Mouse (Mus musculus) frontal cortex, postnatal 25 days (tissue): ENCODE results near the gene Psmb11.
A peak's percentile ranks its signal among the peaks of the same experiment; 100 is the strongest.
"Not testable (repeated sequence)": the region's sequence is repeated elsewhere in the genome, so short reads cannot be mapped to it uniquely, and the experiment has no call there.

Experiments
- DNase-seq, 2 experiments: peaks; one replicate each; pipeline ENCODE4 v3.0.0; 2022; ENCODE audit warnings: low spot score in 2 of 2

Psmb11 gene

DNA sequence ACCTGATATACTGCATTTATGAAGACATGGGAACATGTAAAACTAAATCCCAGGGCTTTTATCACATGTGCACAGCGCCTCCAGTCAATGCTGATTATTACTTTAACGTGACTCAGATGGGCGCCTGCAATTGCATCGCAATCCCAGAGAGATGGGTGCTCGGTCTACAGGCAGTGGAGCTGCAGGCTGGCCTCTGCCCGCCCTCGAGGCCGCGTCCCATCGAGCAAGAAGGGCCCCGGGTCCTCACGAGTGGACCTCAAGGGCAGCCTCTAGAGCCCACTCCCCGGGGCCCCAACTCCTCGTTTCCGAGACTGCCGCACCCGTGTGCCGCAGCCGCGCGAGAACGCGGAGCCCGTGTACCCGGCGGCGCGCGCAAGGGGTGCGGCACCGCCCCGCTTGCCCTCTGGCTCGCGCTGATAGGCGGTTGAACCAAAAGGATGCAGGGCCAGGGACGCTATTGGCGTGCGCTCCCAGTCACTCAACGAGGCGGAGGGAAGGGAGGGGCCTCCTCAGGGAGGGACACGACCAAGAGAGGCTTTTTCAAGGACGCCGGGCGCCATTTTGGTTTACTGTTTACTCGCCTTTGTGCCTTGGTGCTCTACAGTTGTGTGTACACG, 18.1 kb upstream of the Psmb11 start:
- peak; percentile 84 to 92 for DNase-seq

DNA sequence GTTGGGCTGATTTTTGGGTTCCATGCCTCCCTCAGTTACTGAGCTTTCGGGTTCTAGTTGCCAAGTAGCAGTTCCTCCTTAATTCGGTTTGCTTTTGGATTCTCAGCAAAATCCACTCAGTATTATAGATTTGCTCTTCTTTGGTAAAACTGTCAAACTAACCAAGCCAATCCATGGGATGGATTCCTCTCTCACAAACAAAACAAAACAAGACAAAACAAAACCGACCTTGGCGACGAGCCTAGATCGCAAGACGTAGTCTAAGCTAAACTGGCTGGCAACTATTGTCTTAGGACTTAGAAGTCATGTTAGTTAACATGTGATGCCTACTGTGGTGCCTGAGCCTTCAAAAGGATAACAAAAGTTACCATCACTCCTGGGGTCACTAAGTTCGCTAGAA, 17.5 kb upstream of the Psmb11 start:
- no peak for DNase-seq

DNA sequence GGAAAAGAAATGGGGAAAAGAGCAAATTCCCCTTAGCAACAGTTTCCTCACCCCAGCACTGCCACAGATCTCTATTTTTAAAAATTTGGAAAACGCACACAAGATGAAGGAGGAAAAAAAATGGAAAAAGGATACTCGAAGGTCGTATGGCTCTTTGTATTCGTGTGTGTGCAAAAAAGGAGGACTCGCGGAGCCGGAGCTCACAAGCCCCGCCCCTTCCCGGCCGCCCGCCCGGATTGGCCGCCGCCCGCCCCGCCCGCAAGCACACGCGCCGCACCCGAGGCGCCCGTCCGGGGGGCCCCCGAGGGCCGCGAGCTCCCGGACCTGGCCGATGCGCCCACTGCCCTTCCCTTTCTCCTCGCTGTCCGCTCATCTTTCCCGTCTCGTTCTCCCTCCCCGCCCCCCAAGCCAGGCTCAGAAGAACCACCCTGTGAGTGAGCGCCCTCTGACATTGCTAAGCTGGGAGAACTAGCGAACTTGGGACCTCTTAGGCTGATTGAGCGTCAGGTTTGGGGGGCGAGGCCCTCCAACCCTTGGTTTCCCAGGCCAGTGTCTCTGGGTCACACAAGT, 15.4 kb upstream of the Psmb11 start, which contains the start of gene 4931414P19Rik:
TSS of gene 4931414P19Rik (minus strand) at position 242 of the 570 bp plus-strand sequence.
- DNase-seq, result peak in 1 of 2 experiments; percentile 56

DNA sequence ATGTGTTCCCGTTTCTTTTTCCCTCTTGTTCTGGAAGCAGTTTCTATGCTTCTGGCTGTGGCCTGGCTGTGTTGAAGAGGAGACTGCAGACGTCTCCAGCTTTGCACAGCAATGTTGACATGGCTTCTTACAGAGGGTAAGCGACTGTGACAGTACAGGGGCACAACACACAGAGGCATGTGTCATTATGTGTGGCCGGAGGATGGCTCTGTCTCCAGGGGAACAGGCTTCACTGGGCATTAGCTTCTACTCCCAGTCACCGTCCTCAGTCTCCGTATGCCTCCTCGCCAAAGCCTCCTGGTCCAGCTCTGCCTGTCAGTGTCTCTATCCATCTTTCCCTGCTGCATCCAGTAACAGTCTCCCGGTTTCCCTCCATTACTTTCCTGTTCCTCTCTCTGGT, 14.0 kb upstream of the Psmb11 start:
- DNase-seq, result no peak

DNA sequence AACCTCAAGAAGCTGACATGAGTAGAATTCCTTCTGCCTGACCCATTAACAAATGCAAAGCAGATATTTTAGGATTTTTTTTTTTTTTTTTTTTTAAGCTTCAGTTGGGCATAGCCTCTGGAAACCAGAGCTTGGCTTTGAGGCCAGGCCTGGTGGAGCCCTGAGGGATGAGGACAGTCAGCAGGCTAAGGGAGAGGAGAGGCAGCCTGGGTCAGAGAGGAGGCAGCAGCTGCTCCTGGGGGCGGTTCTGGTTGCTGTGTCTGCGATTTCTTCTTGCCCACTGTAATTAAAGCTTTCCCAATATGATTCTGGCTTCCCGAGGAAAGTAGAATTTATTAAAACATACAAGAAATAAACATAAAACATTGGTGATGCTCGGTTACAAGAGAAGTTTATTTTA, 12.0 kb upstream of the Psmb11 start:
- no peak for DNase-seq

DNA sequence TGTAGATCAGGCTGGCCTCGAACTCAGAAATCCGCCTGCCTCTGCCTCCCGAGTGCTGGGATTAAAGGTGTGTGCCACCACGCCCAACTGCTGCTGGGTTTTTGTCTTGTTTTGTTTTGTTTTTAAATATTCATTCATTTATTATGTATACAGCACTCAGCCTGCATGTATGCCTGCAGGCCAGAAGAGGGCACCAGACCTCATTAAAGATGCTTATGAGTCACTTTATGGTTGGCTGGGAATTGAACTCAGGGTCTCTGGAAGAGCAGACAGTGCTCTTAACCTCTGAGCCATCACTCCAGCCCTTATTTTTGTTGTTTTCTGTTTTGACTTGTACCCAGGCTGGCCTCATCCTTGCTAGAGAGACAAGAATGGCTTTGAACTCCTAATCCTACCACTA, 11.3 kb upstream of the Psmb11 start:
- DNase-seq, result no peak

DNA sequence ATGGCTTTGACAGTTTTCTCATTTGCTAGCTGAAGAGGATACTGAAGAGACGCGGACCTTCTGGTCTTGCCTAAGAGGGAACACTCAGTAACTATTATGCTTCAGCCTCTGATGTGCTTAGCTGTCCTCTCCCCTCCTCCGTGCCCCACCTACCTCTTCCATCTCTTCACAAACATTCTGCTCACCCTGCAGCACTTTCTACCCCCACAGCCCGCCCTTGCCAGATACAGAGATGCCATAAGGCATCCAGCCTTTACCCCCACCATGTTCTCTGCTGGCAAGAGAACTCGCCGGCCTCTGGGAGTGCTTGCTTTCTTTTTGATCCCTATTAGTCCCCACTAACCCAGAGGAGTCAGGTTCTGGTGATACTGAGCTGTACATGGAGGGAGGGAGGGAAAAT, 10.6 kb upstream of the Psmb11 start:
- DNase-seq, result no peak

DNA sequence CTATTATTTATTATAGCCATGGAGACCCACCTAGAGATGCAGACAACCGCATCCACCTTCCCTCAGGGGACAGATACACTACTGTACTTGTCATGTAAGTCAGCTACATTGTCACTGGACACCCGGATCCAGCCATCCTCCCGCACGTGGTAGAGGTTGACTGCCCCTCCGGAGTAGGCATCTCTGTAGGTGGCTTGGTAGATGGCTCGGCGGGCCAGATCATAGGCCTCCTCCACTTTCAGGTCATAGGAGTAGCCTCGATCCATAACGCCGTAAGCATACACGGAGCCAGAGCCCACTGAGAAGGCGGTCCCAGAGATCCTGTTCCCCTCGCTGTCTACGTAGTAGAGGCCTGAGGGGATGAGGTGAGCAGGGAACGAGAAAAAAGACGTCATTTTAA, 7.1 kb upstream of the Psmb11 start:
- DNase-seq, result not testable (repeated sequence)

DNA sequence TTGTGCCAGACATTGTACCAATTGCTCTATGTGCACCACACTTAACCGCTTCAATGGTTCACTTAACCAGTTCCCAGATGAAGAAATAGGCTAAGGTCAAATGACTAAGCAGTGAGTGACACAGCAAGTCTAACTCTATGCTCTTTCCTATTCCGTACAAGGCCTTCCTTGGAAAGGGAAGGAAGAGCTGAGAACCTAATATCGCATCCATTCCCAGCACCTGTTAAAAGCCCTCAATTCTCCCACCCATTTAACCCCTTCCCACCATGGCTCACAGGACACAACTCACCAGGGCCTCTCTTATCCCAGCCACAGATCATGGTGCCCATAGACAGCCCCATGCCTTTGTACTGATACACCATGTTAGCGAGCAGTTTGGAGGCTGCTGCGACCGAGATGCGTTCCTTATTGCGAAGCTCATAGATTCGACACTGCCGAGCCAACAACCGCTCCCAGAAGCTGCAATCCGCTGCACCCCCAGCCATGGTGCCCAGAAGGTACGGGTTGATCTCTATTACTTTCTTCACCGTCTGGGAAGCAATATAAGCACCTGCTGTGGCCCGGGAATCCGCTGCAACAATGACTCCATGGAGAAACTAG, 4.9 kb upstream of the Psmb11 start:
- DNase-seq, result no peak

DNA sequence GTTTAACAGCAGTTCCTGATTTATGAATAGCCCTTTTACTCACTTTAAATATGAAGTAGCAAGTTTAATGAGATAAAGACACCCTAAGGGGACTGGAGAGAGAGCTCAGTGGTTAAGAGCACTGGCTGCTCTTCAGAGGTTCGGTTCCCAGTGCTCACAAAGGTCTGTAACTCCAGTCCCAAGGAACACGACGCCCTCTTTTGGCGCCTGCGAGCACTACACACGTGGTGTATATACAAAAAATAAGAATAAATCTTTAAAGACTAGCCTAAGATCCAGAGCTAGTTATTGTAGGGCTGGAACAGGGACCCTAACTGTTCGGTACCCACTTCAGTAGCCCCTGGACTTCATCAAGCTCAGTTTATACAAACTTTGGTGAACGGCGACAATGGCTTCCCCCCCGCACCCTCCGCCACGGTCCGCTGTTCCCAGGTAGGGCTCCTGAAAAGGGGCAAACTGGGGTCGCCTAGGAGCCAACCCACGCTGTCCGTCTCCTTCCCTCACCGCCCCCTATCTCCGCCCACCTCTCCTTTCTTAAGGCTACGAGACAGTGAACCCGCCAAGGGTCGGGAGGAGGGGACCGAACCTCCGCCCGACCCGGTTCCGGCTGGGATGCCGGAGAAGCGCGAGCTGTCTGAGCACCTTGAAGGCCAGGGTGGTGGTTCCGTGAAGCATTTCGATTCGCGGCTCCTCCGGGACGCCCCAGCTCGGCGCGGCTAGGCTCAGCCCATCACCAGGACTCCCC, 3.9 kb upstream of the Psmb11 start:
- no peak for DNase-seq

DNA sequence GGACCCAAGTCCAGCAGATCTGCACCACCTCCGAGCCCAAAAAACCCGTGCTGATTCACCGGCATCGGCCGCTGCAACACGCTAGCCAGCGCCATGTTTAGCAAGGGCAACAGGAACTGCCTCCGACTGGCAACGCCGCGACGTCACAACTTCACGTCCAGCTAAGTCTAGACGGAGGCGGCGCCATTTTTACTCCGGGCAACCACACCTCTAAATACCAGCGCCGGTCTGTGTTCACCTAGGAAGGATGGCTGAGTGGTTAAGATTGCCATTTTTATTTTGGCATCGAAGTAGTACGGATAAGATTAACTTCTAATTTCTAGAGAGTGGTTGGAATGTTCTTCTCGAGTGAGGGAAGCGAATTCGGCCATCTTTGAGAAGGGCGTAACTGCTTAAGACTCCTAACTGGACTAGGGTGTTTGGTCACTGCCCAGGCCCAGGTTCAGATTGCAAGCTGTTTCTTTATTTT, 3.3 kb upstream of the Psmb11 start, which contains the start of gene Psmb5:
TSS of gene Psmb5 (minus strand) at position 126 of the 469 bp plus-strand sequence.
- peak; percentile 82 to 87 for DNase-seq

DNA sequence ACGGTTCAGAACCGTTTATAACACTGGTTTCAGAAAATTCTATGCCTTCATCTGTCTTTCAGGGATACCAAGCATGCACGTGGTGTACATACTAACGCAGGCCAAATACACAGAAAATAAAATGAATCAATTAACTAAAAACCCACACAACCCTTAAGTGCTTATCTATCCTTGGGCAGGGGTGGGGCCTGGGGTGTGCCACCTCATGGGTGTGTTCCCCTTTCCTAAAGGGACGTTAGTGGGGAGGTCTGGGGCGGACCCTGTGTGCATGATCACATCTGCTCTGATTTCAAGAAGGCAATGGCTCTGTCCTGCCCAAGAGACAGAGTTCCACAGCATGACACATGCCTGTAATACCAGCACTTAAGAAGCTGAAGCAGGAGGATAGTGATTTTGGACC, 2.1 kb downstream of the Psmb11 start:
- no peak for DNase-seq

DNA sequence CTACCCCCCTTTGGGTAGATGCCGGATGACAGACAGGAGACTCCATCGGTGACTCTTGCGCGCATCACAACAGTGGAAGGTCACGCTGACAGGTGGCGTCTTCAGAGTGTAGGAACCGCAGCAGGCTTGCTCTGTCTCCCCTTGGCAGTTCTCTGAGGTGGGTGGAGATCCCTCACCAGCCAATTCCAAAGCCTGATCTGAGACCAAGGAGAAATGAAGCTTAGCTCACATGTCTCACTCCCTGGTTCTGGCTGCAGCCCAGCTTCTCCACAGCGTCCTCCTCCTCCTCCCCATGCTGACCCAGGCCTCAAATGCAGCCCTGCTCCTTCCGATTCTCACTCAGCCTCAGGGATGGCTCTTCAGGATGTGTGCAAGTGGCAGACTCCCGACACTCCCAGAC, 3.7 kb downstream of the Psmb11 start:
- no peak for DNase-seq

DNA sequence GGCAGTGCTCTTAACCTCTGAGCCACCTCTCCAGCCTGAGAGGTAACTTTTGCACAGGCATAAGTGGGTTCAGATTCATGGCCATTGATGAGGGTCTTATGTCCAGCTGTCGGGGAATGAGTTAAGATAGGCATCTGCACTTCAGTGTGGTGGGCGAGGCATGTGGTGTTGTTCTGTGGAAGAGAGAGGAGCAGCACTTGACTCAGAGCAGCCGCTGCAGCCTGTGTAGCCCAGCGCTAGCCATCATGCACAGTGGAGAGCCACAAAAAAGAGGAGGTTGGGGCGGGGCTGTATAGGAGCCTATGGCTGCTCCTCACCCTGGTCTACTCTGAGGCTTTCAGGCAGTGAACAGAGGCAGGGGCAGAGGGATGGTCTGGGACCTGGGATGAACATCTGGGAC, 6.9 kb downstream of the Psmb11 start:
- no peak for DNase-seq

DNA sequence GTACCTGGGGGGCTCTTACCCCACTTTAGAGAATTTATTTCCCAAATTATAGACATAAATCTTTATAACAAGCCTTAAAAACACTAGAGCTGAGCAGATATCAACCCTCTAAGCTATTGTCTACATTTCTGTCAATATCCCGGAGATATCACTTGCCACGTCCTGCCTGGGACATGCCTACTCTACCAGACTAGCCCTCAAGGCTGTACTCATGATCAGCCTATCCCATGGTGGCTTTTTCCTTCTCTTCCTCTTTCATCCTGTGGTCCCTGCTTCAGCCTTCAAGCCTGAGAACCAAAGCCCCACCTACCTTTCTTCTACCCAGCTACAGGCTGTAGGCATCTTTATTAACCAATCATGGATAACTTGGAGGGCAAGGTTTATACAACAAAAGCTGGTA, 8.6 kb downstream of the Psmb11 start:
- DNase-seq, result no peak

DNA sequence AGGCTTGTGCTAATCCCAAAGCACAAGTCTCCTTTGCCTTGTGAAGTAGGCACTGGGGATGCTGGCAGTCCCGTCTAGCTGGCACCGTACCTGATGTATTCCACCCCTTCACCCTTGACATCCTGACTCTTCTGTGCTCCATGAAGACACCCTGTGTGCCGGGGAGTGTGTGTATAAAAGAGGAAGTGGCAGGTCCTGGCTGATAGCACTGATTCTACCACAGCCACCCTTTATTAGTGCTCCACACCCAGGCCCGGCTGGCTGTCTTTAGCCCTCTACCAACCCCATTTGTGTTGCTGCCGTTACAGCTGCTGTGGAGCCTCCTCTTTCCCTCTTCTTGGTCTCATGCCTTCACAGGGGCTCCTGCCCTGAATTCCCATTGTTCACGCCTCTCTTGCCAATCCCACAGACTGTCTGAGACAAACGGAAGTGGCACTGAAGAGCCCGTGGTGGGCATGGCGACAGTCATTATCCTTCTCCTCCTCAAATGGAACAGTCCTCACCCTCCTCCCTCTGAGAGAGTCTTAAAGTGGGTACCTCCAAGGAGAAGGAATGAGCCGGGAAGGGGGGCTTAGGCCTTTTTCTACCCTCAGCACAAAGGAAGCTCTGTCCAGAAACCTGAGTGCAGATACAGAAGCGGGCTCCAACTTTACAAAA, 9.5 kb downstream of the Psmb11 start:
- DNase-seq, result no peak

DNA sequence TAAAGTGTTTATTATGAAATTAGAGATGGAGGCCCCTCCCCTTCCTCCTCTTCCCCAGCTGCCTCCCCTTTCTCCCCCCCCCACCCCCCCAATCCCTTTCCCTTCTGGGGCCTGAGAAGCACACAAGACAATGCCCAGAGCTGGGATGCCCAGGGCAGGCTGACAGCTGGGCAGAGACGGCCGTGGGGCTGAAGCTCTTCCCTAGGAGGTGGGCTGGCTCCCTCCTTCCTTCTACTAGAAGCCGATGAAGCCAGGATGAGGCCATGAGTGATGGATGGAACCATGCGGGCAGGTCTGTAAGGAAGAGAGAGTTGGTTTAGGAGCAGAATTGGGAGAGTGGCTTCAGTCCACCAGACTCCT, 10.0 kb downstream of the Psmb11 start:
- no peak for DNase-seq

DNA sequence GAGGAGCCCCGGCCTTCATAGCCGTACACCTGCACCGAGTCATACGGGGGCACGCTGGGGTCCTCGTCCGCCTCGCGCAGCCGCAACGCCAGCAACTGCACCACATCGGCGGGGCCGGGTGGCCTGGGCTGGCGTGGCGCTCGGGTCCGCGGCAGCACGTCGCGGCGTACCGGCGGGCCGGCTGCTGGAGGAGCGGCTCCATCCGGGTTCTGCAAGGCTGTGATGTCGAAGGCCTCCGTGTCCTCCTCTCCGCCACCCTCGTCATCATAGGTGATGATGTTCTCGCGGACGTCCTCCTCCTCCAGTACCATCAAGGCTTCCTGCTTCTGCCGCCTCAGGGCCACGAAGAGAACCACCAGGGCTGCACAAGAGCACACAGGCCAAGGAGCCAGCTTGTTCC, 11.0 kb downstream of the Psmb11 start:
- no peak for DNase-seq

DNA sequence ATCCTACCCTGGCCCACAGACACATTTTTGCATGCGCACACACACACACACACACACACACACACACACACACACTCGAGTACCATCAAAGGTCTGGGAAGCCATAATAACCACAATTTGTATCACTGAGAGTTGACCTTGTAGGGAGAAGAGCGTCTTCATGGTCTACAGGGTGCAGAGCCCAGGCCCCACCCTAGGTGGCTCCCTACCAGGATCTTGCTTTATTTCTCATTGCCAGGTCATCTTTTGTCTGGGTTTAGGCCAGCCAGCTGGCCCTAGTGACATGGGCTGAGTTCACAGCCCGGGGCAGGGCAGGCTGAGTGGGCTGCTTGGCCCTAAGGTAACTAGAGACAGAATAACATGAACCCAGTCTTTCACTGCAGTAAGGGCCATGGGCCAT, 12.9 kb downstream of the Psmb11 start:
- no peak for DNase-seq

DNA sequence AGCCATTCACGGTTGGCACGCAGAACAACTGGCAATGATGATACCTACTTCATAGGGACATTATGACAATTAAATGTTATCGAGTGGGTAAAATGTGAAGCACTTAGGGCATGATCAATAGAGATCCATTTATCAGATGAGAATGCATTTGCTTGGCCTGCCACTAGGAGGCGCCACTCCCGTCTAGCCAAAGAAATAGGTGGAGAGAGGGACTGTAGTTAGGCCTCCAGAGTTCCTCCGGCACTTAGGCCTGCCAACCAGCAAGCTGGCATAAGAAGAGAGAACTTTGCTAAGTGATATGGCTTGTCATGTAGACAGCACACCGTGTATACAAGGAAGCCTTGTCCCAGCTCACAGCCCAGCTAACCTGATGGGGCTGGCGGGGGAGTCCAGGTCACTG, 15.7 kb downstream of the Psmb11 start:
- no peak for DNase-seq

DNA sequence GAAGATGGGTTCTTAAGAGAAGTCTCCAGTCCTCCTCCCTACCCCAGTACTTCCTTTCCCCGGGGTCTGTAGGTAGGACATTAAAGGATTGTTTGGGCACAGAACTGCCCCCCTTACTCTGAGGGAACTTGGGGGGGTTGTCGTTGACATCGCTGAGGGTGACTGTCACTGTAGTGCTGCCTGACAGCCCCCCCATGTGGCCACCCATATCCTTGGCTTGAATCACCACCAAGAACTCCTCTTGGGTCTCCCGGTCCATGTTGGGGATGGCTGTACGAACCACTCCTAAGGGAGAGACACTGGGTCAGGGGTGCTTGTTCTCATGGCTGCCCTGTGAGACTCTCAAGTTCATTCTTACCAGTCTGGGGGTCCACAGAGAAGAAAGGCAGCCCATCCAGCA, 17.0 kb downstream of the Psmb11 start:
- DNase-seq, result no peak

DNA sequence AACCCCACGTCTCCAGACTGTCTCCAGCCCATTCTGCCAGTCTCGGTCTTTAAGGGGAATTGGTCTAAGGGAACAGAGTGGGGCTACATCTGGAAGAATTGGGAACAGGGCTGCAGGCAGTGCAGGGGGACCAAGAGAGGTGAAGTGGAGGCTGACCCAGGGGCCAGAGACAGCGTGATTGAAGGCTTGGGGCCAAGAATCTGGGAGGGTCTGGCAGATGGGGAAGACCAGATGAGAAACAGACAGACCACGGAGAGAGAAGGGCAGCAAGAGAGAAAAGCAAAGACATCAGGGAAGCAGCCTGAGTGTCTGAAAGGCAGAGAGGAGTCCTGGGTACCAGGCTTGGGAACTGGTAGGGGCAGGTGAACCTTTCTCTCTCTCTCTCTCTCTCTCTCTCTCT, 18.9 kb downstream of the Psmb11 start:
- no peak for DNase-seq
